22 mouse cellular contexts compared by ENCODE assay signal in the genomic region with DNA sequence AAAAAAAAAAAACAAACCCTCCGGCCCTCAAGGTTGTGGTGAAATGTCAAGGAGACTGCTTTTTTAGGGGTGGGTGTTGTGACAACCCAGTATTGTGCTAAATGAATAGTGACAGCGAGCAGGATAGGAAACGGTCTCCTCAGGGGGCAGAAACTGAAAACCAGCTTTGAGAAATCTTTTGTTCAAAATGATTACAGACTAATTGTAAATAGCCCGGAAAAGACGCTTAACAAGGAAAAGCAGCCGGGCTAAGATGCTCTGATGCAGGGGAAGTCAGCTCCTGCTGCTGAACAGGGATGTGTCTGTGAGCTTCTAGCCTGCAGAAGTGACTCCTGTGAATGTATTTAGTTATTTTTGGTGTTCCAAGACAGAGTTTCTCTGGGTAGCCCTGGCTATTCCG.
DNase-seq lines count a peak whose midpoint lies in the region; ATAC-seq lines count a peak whose summit lies in the region.
"Had no signal": no experiment of that assay in that cellular context is flagged by ENCODE, and none has a peak within 500 bp of the region (broad histone marks: within the 10 kb centered on the region; RNA-seq: fewer than 3 reads in every experiment).

No protein-coding gene starts in this region.

- DNase-seq in embryonic facial prominence, embryonic 11.5 days (ENCODE audit: low spot score) = peak; percentile 49
- DNase-seq in embryonic facial prominence, embryonic 10.5 days (ENCODE audit: low spot score) = no peak
- DNase-seq in ES-CJ7 (ENCODE audit: low read depth, low spot score) = peak; percentile 44
- peak; percentile 56 for DNase-seq in embryo, embryonic 10.5 days (ENCODE audit: low spot score)
- DNase-seq in gastrocnemius, postnatal 14 days = no peak
- DNase-seq in cerebellum, adult 9-11 months = no peak
- DNase-seq: adrenal gland, postnatal 25 days; cerebellum, adult 9-10 months; gastrocnemius, adult 2 months; kidney, postnatal 14 days; layer of hippocampus, adult 9-11 months; right cerebral cortex, postnatal 4 days; thymus, postnatal 14 days had no signal

- no peak overlapping the region for H3K4me2 ChIP-seq in embryonic facial prominence, embryonic 11.5 days (ENCODE audit: low read depth, low read length)
- H3K4me2 ChIP-seq in forebrain, embryonic 15.5 days (replicated peaks) = no peak overlapping the region
- H3K4me2 ChIP-seq: embryonic facial prominence, embryonic 12.5 days; heart, embryonic 15.5 days; intestine, embryonic 15.5 days; liver, embryonic 12.5 days; lung, embryonic 15.5 days; neural tube, embryonic 13.5 days had no signal

- no peaks in the 10 kb centered on the region; the same call in 1 of the 2 replicates for H3K4me1 ChIP-seq in embryonic facial prominence, embryonic 11.5 days (ENCODE audit: control insufficient read depth, insufficient read depth, low read length)
- H3K4me1 ChIP-seq in embryonic facial prominence, embryonic 10.5 days = peaks cover 52% of the 10 kb centered on the region
- H3K4me1 ChIP-seq in forebrain, embryonic 15.5 days = no peaks in the 10 kb centered on the region
- H3K4me1 ChIP-seq: intestine, embryonic 15.5 days; liver, embryonic 12.5 days had no signal

- WGBS in embryonic facial prominence, embryonic 11.5 days = 14% methylated on average over 7 of the region's 7 CpGs
- 15% methylated on average over 7 of the region's 7 CpGs for WGBS in embryonic facial prominence, embryonic 10.5 days
- WGBS in forebrain, embryonic 15.5 days = 8% methylated on average over 7 of the region's 7 CpGs

- H3K4me3 ChIP-seq in embryonic facial prominence, embryonic 11.5 days (ENCODE audit: low read depth, low read length) = no peak overlapping the region
- H3K4me3 ChIP-seq in embryonic facial prominence, embryonic 10.5 days = no peak overlapping the region
- H3K4me3 ChIP-seq in forebrain, embryonic 15.5 days = no peak overlapping the region
- H3K4me3 ChIP-seq: embryonic facial prominence, embryonic 12.5 days; gastrocnemius, adult 2 months; heart, embryonic 15.5 days; intestine, embryonic 15.5 days; liver, embryonic 12.5 days; lung, embryonic 15.5 days; neural tube, embryonic 13.5 days had no signal

- no peaks in the 10 kb centered on the region for H3K27me3 ChIP-seq in embryonic facial prominence, embryonic 11.5 days (ENCODE audit: control insufficient read depth, insufficient read depth, low read length)
- H3K27me3 ChIP-seq in embryonic facial prominence, embryonic 10.5 days (replicated peaks; ENCODE audit: low read depth, poor library complexity, severe bottlenecking) = peaks cover 22% of the 10 kb centered on the region; the same call in 1 of the 2 replicates
- peaks cover 9% of the 10 kb centered on the region; the same call in 1 of the 2 replicates for H3K27me3 ChIP-seq in forebrain, embryonic 15.5 days
- H3K27me3 ChIP-seq: CH12.LX; embryonic facial prominence, embryonic 12.5 days; heart, embryonic 15.5 days; intestine, embryonic 15.5 days; liver, embryonic 12.5 days; lung, embryonic 15.5 days; neural tube, embryonic 13.5 days had no signal

- intact Hi-C loops in gastrocnemius, postnatal 14 days (cut with DNase I; ENCODE audit: low total_unique reads) = no loop called here

- no peak overlapping the region for H3K9ac ChIP-seq in embryonic facial prominence, embryonic 11.5 days (replicated peaks; ENCODE audit: low read length)
- no peak overlapping the region for H3K9ac ChIP-seq in forebrain, embryonic 15.5 days (replicated peaks)
- H3K9ac ChIP-seq: embryonic facial prominence, embryonic 12.5 days; heart, embryonic 15.5 days; intestine, embryonic 15.5 days; liver, embryonic 12.5 days; lung, embryonic 15.5 days; neural tube, embryonic 13.5 days had no signal

- ATAC-seq in embryonic facial prominence, embryonic 11.5 days (replicated peaks; ENCODE audit: insufficient number of reproducible peaks, low FRiP score, low TSS enrichment, low read depth) = no peak
- ATAC-seq in forebrain, embryonic 15.5 days (replicated peaks) = peak; percentile 53; the same call in 1 of the 2 replicates
- ATAC-seq: activated CD4-positive, CD25-positive, alpha-beta regulatory T cell, adult 4 months; intestine, embryonic 15.5 days; liver, embryonic 12.5 days had no signal

- no peaks in the 10 kb centered on the region for H3K36me3 ChIP-seq in embryonic facial prominence, embryonic 11.5 days (replicated peaks; ENCODE audit: control insufficient read depth, insufficient read depth, low read depth, low read length)
- H3K36me3 ChIP-seq in embryonic facial prominence, embryonic 10.5 days (replicated peaks) = no peaks in the 10 kb centered on the region
- H3K36me3 ChIP-seq in forebrain, embryonic 15.5 days = no peaks in the 10 kb centered on the region
- H3K36me3 ChIP-seq: embryonic facial prominence, embryonic 12.5 days; heart, embryonic 15.5 days; intestine, embryonic 15.5 days; liver, embryonic 12.5 days; lung, embryonic 15.5 days; neural tube, embryonic 13.5 days had no signal

- no peak overlapping the region for H3K27ac ChIP-seq in embryonic facial prominence, embryonic 11.5 days (replicated peaks; ENCODE audit: low read depth, low read length)
- no peak overlapping the region for H3K27ac ChIP-seq in embryonic facial prominence, embryonic 10.5 days (replicated peaks)
- peak overlapping the region; percentile 4; the same call in 1 of the 2 replicates for H3K27ac ChIP-seq in forebrain, embryonic 15.5 days (replicated peaks)
- H3K27ac ChIP-seq: embryonic facial prominence, embryonic 12.5 days; gastrocnemius, adult 2 months; heart, embryonic 15.5 days; intestine, embryonic 15.5 days; liver, embryonic 12.5 days; lung, embryonic 15.5 days had no signal

- H3K9me3 ChIP-seq in embryonic facial prominence, embryonic 11.5 days (replicated peaks; ENCODE audit: control insufficient read depth, low read length) = no peaks in the 10 kb centered on the region
- H3K9me3 ChIP-seq in embryonic facial prominence, embryonic 10.5 days = no peaks in the 10 kb centered on the region
- no peaks in the 10 kb centered on the region for H3K9me3 ChIP-seq in forebrain, embryonic 15.5 days
- H3K9me3 ChIP-seq: embryonic facial prominence, embryonic 12.5 days; heart, embryonic 15.5 days; intestine, embryonic 15.5 days; liver, embryonic 12.5 days; lung, embryonic 15.5 days; neural tube, embryonic 13.5 days had no signal

Comparison
In these comparisons a context has a peak if more than half of its experiments do, and no peak if none do; other contexts are left out.
1. DNase-seq: peak in embryonic facial prominence, embryonic 11.5 days (single experiment), ES-CJ7 (single experiment) and embryo, embryonic 10.5 days (single experiment); none in embryonic facial prominence, embryonic 10.5 days (single experiment), gastrocnemius, postnatal 14 days (single experiment) and cerebellum, adult 9-11 months (single experiment).